Mouse (Mus musculus): ENCODE measurements around the gene Ggt7.

GRCm38 (mm10) chr2:155466861-155467260 lies 51.2 kb downstream of the Ggt7 start:
- TF ChIP-seq CTCF (IDR thresholded peaks at IDR 0.05) (no peak), EP300 (IDR thresholded peaks at IDR 0.05) (no peak)

All from lung, postnatal 0 days (tissue).